Mouse (Mus musculus): ENCODE measurements at regions not wholly inside any gene's neighbourhood (a gene's known extent, or its start where the extent isn't known, plus 50 kb on each side); places are given as distances from the start of the nearest gene placed in this dataset.

- Histone ChIP-seq H3K36me3 (ENCODE audit: control insufficient read depth, insufficient read depth, low read length) (no peaks in the 10 kb centered on the region), H3K27me3 (ENCODE audit: control insufficient read depth, insufficient read depth, low read length) (no peaks in the 10 kb centered on the region), H3K9ac (ENCODE audit: low read length) (no peak overlapping the region; the same call in 1 of the 2 replicates), H3K4me2 (replicated peaks; ENCODE audit: low read depth) (peak overlapping the region; percentile 49), H3K4me1 (replicated peaks; ENCODE audit: control insufficient read depth, insufficient read depth) (no peaks in the 10 kb centered on the region), H3K9me3 (ENCODE audit: control insufficient read depth, low read length) (no peaks in the 10 kb centered on the region), H3K4me3 (ENCODE audit: low read depth, low read length) (peak overlapping the region; percentile 31), H3K27ac (replicated peaks) (0 out of 2 replicates have a peak overlapping the region, but pooled peaks have one; percentile 31)
- ATAC-seq (ENCODE audit: low FRiP score, low TSS enrichment), result 0 out of 2 replicates have a peak, but pooled peaks have one; percentile 29
- TF ChIP-seq CTCF (IDR thresholded peaks at IDR 0.05; ENCODE audit: low read depth), result no peak
- no peak for TF ChIP-seq EP300 (optimal IDR thresholded peaks at IDR 0.05)
- DNase-seq (ENCODE audit: low spot score), result peak; percentile 44
- WGBS, result 23% methylated on average over 13 of the region's 13 CpGs
These were observed 223.2 kb downstream of the Usp25 start for GRCm38 (mm10) chr16:77236509-77237271.

GRCm38 (mm10) chr16:77236021-77236420 is 222.5 kb downstream of the Usp25 start:
- Histone ChIP-seq H3K4me3 (ENCODE audit: low read depth, low read length) (no peak overlapping the region), H3K27ac (replicated peaks) (no peak overlapping the region), H3K9me3 (ENCODE audit: control insufficient read depth, low read length) (no peaks in the 10 kb centered on the region), H3K27me3 (ENCODE audit: control insufficient read depth, insufficient read depth, low read length) (no peaks in the 10 kb centered on the region), H3K36me3 (ENCODE audit: control insufficient read depth, insufficient read depth, low read length) (no peaks in the 10 kb centered on the region), H3K9ac (ENCODE audit: low read length) (no peak overlapping the region), H3K4me2 (replicated peaks; ENCODE audit: low read depth) (no peak overlapping the region), H3K4me1 (replicated peaks; ENCODE audit: control insufficient read depth, insufficient read depth) (no peaks in the 10 kb centered on the region)
- ATAC-seq (ENCODE audit: low FRiP score, low TSS enrichment), result no peak
- 78% methylated on average over 4 of the region's 4 CpGs for WGBS
- no peak for DNase-seq (ENCODE audit: low spot score)
- TF ChIP-seq EP300 (optimal IDR thresholded peaks at IDR 0.05) (no peak), CTCF (IDR thresholded peaks at IDR 0.05; ENCODE audit: low read depth) (no peak)

- Histone ChIP-seq H3K36me3 (ENCODE audit: control insufficient read depth, insufficient read depth, low read length) (no peaks in the 10 kb centered on the region), H3K9ac (ENCODE audit: low read length) (no peak overlapping the region), H3K9me3 (ENCODE audit: control insufficient read depth, low read length) (no peaks in the 10 kb centered on the region), H3K4me2 (replicated peaks; ENCODE audit: low read depth) (no peak overlapping the region), H3K27me3 (ENCODE audit: control insufficient read depth, insufficient read depth, low read length) (no peaks in the 10 kb centered on the region), H3K27ac (replicated peaks) (no peak overlapping the region), H3K4me3 (ENCODE audit: low read depth, low read length) (no peak overlapping the region), H3K4me1 (replicated peaks; ENCODE audit: control insufficient read depth, insufficient read depth) (no peaks in the 10 kb centered on the region)
- WGBS, result 75% methylated on average over 5 of the region's 5 CpGs
- DNase-seq (ENCODE audit: low spot score) (no peak), ATAC-seq (ENCODE audit: low FRiP score, low TSS enrichment) (no peak)
- no peak for TF ChIP-seq EP300 (optimal IDR thresholded peaks at IDR 0.05)
- TF ChIP-seq CTCF (IDR thresholded peaks at IDR 0.05; ENCODE audit: low read depth), result no peak
These were observed 221.9 kb downstream of the Usp25 start for GRCm38 (mm10) chr16:77235449-77235848.
